In genomic region chr2:19068161-19068560, GRCm38 (mm10) we compare ENCODE assay signal across 30 mouse cellular contexts.
"Had no signal": no experiment of that assay in that cellular context is flagged by ENCODE, and none has a peak within 500 bp of the region (broad histone marks: within the 10 kb centered on the region; RNA-seq: fewer than 3 reads in every experiment).

No protein-coding gene starts in this region.

- DNase-seq: liver; liver, embryonic 13.5 days; liver, postnatal 0 days; lung, adult 18-20 months; lung, adult 2 months; lung, embryonic 14.5 days; lung, postnatal 10 days; lung, postnatal 14 days; lung, postnatal 36 days; lung, postnatal 4 days; midbrain, embryonic 14.5 days had no signal

- ATAC-seq: liver, embryonic 12.5 days; liver, postnatal 0 days; lung, postnatal 0 days; midbrain, embryonic 13.5 days; midbrain, embryonic 15.5 days; midbrain, embryonic 16.5 days had no signal

- H3K4me3 ChIP-seq: limb, embryonic 10.5 days; limb, embryonic 12.5 days; limb, embryonic 13.5 days; limb, embryonic 15.5 days; liver, embryonic 12.5 days; liver, embryonic 13.5 days; liver, embryonic 15.5 days; lung, embryonic 15.5 days; megakaryocyte, embryonic 14.5 days; midbrain, embryonic 10.5 days; midbrain, embryonic 12.5 days; midbrain, embryonic 13.5 days; midbrain, embryonic 15.5 days; myocyte; neural tube, embryonic 12.5 days; neural tube, embryonic 13.5 days had no signal

- H3K27ac ChIP-seq: limb, embryonic 10.5 days; limb, embryonic 12.5 days; limb, embryonic 13.5 days; limb, embryonic 15.5 days; liver, embryonic 12.5 days; liver, embryonic 13.5 days; liver, embryonic 14.5 days; liver, embryonic 15.5 days; lung, embryonic 15.5 days; macrophage; midbrain, embryonic 10.5 days; midbrain, embryonic 12.5 days; midbrain, embryonic 13.5 days; midbrain, embryonic 15.5 days; neural tube, embryonic 12.5 days; neural tube, embryonic 13.5 days had no signal
